Mouse (Mus musculus) heart, embryonic 13.5 days (tissue): ENCODE measurements at regions not wholly inside any gene's neighbourhood (a gene's known extent, or its start where the extent isn't known, plus 50 kb on each side); places are given as distances from the start of the nearest gene placed in this dataset.

Source experiments
- ATAC-seq: fragments of 200-750 bp; cut with Nextera tagmentation; 2 replicates; pipeline ENCODE4 v1.8.0; 2017; ENCODE audit warnings: moderate TSS enrichment; ENCODE audit not compliant: insufficient number of reproducible peaks, low FRiP score, low TSS enrichment; ENCODE audit errors: extremely low read depth
- H3K27ac ChIP-seq: fragments of 300-500 bp; sonication (generic); replicated peaks from 2 replicates; pipeline ENCODE4 v1.5.1; 2015; ENCODE audit warnings: moderate library complexity, mild to moderate bottlenecking, inconsistent platforms
- H3K27me3 ChIP-seq: fragments of 300-500 bp; sonication (generic); replicated peaks from 2 replicates; pipeline ENCODE4 v1.6.1; 2015; ENCODE audit warnings: mild to moderate bottlenecking, inconsistent platforms
- H3K36me3 ChIP-seq: fragments of 300-500 bp; sonication (generic); 2 replicates; pipeline ENCODE4 v1.6.1; 2015; ENCODE audit warnings: mild to moderate bottlenecking, inconsistent platforms
- H3K4me1 ChIP-seq: fragments of 300-500 bp; sonication (generic); 2 replicates; pipeline ENCODE4 v1.6.1; 2015; ENCODE audit warnings: inconsistent platforms
- H3K4me2 ChIP-seq: fragments of 300-500 bp; sonication (generic); 2 replicates; pipeline ENCODE4 v1.6.1; 2015; ENCODE audit warnings: inconsistent platforms, mild to moderate bottlenecking, moderate library complexity
- H3K4me3 ChIP-seq: fragments of 300-500 bp; sonication (generic); 2 replicates; pipeline ENCODE4 v1.5.1; 2015; ENCODE audit warnings: moderate library complexity, mild to moderate bottlenecking, inconsistent platforms
- H3K9ac ChIP-seq: fragments of 300-500 bp; sonication (generic); 2 replicates; pipeline ENCODE4 v1.6.1; 2015; ENCODE audit warnings: inconsistent platforms, mild to moderate bottlenecking, moderate library complexity
- H3K9me3 ChIP-seq: fragments of 300-500 bp; sonication (generic); 2 replicates; pipeline ENCODE4 v1.6.1; 2016; ENCODE audit warnings: inconsistent platforms
- WGBS: fragments of 180-500 bp; shearing (Covaris S2); methylation state at CpG from one replicate; pipeline ENCODE4 v1.1.7; 2015; ENCODE audit warnings: mixed read lengths; 5-methylcytosine and 5-hydroxymethylcytosine counted together

DNA sequence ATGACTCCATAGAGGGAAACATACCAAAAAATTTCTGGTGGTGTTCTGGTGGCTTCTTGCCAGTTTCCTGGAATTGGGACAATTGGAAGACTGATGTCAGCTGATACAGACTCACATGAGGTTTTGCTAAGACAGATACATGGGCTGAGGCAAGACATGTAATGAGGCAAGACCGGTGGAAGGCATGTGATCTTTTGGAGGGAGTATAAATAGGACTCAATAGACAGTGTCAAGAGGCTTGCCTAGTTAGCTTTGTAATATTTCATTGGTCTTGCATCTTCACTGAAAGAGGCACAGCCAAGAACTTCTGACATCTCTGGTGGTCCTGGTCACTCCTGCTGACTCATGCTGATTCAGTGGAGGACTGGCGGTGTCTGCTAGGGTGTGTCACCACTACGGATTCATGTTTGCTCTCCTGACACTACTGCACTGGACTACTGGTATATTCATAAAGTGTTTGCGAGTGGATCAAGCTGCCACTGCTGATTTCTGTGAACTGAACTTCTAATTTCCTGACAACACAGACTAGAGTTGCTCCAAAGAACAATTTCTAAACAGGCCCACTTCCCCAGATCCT lies 697.7 kb upstream of the 4930444P10Rik start:
- Histone ChIP-seq H3K4me3 (no peak overlapping the region), H3K27ac (no peak overlapping the region), H3K36me3 (no peaks in the 10 kb centered on the region), H3K4me1 (no peaks in the 10 kb centered on the region), H3K9ac (no peak overlapping the region), H3K27me3 (no peaks in the 10 kb centered on the region), H3K9me3 (no peaks in the 10 kb centered on the region), H3K4me2 (no peak overlapping the region)
- WGBS, result 77% methylated on average over 4 of the region's 4 CpGs
- ATAC-seq, result no peak; the same call in none of the 2 replicates

DNA sequence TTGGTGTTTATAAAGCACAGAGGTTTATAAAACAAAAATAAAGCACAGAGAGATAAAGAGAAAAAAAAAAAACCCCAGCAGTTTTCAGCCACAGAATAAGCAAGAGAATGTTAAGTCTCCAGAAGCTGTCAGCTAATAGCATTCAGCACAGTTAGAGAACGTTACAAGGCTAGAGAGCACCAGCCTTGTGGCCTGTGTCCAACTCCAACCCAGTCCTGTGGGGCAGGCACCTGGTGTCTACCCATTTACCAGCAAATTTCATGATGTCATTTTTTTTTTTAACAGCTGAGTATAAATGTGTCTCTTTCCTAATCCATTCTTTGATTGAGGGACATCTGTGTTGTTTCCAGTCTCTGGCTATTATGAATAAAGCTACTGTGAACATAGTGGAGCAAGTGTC lies 686.7 kb upstream of the 4930444P10Rik start:
- Histone ChIP-seq H3K4me3 (no peak overlapping the region), H3K4me1 (no peaks in the 10 kb centered on the region), H3K27me3 (no peaks in the 10 kb centered on the region), H3K9me3 (no peaks in the 10 kb centered on the region), H3K4me2 (no peak overlapping the region), H3K27ac (no peak overlapping the region), H3K36me3 (no peaks in the 10 kb centered on the region), H3K9ac (no peak overlapping the region)
- ATAC-seq, result no peak
- WGBS, result 49% methylated on average over 1 of the region's 1 CpGs

DNA sequence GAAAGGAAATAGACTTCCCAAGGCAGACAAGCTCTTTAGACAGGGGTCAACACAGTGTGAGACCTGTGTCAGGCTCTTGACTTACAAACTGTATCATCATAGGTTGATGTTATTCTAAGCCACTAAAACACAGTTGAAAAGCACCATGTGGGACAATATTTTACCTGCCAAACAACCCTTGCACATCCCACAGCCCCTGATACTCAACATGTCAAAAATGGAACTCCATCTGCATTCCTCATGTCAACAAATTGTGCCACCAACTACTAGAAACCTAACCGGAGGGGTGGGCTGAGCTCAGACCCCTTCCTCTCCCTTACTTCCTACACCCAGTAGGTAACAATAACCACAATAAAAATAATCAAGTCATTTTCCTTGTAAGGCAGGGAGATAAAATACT lies 667.8 kb upstream of the 4930444P10Rik start:
- H3K36me3 ChIP-seq, result no peaks in the 10 kb centered on the region
- no peak overlapping the region for H3K4me2 ChIP-seq
- no peak for ATAC-seq
- no peak overlapping the region for H3K27ac ChIP-seq
- no peaks in the 10 kb centered on the region for H3K27me3 ChIP-seq
- no peaks in the 10 kb centered on the region for H3K9me3 ChIP-seq
- 70% methylated on average over 1 of the region's 1 CpGs for WGBS
- no peak overlapping the region for H3K9ac ChIP-seq
- H3K4me3 ChIP-seq, result no peak overlapping the region
- H3K4me1 ChIP-seq, result no peaks in the 10 kb centered on the region
